Mouse (Mus musculus): ENCODE results near the gene Prl2c2.
"Not testable (repeated sequence)": the region's sequence is repeated elsewhere in the genome, so short reads cannot be mapped to it uniquely, and the experiment has no call there.

The Prl2c2 gene

GRCm38 (mm10) chr13:13005283-13005682 lies at the start of gene Prl2c2:
Prl2c2 (minus strand) TSS chr13:13005383.
- in situ Hi-C loops (cut with MseI, MboI), result not testable (repeated sequence)

GRCm38 (mm10) chr13:13025872-13026271 lies 20.7 kb upstream of the Prl2c2 start:
- in situ Hi-C loops (cut with MseI, MboI), result not testable (repeated sequence)

- in situ Hi-C loops (cut with MseI, MboI), result not testable (repeated sequence)
These were observed 8.9 kb upstream of the Prl2c2 start for GRCm38 (mm10) chr13:13013993-13014549.
